Mouse (Mus musculus): ENCODE results near the gene 2310030G06Rik. TPM values are rescaled to one million over a fixed set of nuclear protein-coding genes. Genes with fewer than 3 reads are reported as not detected.

2310030G06Rik gene
- polyA plus RNA-seq, 1 experiment = 41.1 TPM

- Histone ChIP-seq H3K4me1 (ENCODE audit: control insufficient read depth, insufficient read depth, low read length) (peaks cover 3% of the 10 kb centered on the region; the same call in 1 of the 2 replicates), H3K27ac (ENCODE audit: insufficient read depth, low read depth, low read length) (no peak overlapping the region), H3K4me3 (ENCODE audit: insufficient read depth, low read depth, low read length) (no peak overlapping the region), H3K27me3 (replicated peaks; ENCODE audit: control insufficient read depth, insufficient read depth, low read length) (no peaks in the 10 kb centered on the region), H3K36me3 (ENCODE audit: control insufficient read depth, insufficient read depth, low read length) (no peaks in the 10 kb centered on the region)
- DNase-seq = no peak
- TF ChIP-seq CTCF (conservative IDR thresholded peaks at IDR 0.05; ENCODE audit: insufficient read depth, insufficient read length, low read depth, low read length) = no peak
- no peak for TF ChIP-seq POLR2A (IDR thresholded peaks at IDR 0.05; ENCODE audit: low read depth, low read length)
- WGBS = 75% methylated on average over 8 of the region's 8 CpGs
These were observed 23.9 kb downstream of the 2310030G06Rik start for GRCm38 (mm10) chr9:50722451-50722911.

GRCm38 (mm10) chr9:50721061-50721460 lies 25.3 kb downstream of the 2310030G06Rik start:
- H3K36me3 ChIP-seq (ENCODE audit: control insufficient read depth, insufficient read depth, low read length) = no peaks in the 10 kb centered on the region
- H3K4me3 ChIP-seq (ENCODE audit: insufficient read depth, low read depth, low read length) = no peak overlapping the region
- H3K27me3 ChIP-seq (replicated peaks; ENCODE audit: control insufficient read depth, insufficient read depth, low read length) = no peaks in the 10 kb centered on the region
- TF ChIP-seq POLR2A (IDR thresholded peaks at IDR 0.05; ENCODE audit: low read depth, low read length) (no peak), CTCF (conservative IDR thresholded peaks at IDR 0.05; ENCODE audit: insufficient read depth, insufficient read length, low read depth, low read length) (no peak)
- H3K27ac ChIP-seq (ENCODE audit: insufficient read depth, low read depth, low read length) = no peak overlapping the region
- DNase-seq = no peak
- WGBS = 37% methylated on average over 12 of the region's 12 CpGs
- peaks cover 3% of the 10 kb centered on the region; the same call in 1 of the 2 replicates for H3K4me1 ChIP-seq (ENCODE audit: control insufficient read depth, insufficient read depth, low read length)

GRCm38 (mm10) chr9:50718878-50719277 lies 27.5 kb downstream of the 2310030G06Rik start:
- DNase-seq = no peak
- no peak for TF ChIP-seq CTCF (conservative IDR thresholded peaks at IDR 0.05; ENCODE audit: insufficient read depth, insufficient read length, low read depth, low read length)
- no peak for TF ChIP-seq POLR2A (IDR thresholded peaks at IDR 0.05; ENCODE audit: low read depth, low read length)
- no peak overlapping the region for H3K4me3 ChIP-seq (ENCODE audit: insufficient read depth, low read depth, low read length)
- no peak overlapping the region for H3K27ac ChIP-seq (ENCODE audit: insufficient read depth, low read depth, low read length)
- H3K27me3 ChIP-seq (replicated peaks; ENCODE audit: control insufficient read depth, insufficient read depth, low read length) = no peaks in the 10 kb centered on the region
- WGBS = 61% methylated on average over 4 of the region's 4 CpGs
- no peaks in the 10 kb centered on the region for H3K36me3 ChIP-seq (ENCODE audit: control insufficient read depth, insufficient read depth, low read length)
- peaks cover 3% of the 10 kb centered on the region; the same call in 1 of the 2 replicates for H3K4me1 ChIP-seq (ENCODE audit: control insufficient read depth, insufficient read depth, low read length)

GRCm38 (mm10) chr9:50714188-50714587 lies 32.1 kb downstream of the 2310030G06Rik start:
- no peak for DNase-seq
- Histone ChIP-seq H3K36me3 (ENCODE audit: control insufficient read depth, insufficient read depth, low read length) (no peaks in the 10 kb centered on the region), H3K4me1 (ENCODE audit: control insufficient read depth, insufficient read depth, low read length) (no peaks in the 10 kb centered on the region), H3K27ac (ENCODE audit: insufficient read depth, low read depth, low read length) (no peak overlapping the region), H3K27me3 (replicated peaks; ENCODE audit: control insufficient read depth, insufficient read depth, low read length) (no peaks in the 10 kb centered on the region), H3K4me3 (ENCODE audit: insufficient read depth, low read depth, low read length) (no peak overlapping the region)
- 25% methylated on average over 4 of the region's 4 CpGs for WGBS
- TF ChIP-seq CTCF (conservative IDR thresholded peaks at IDR 0.05; ENCODE audit: insufficient read depth, insufficient read length, low read depth, low read length) (no peak), POLR2A (IDR thresholded peaks at IDR 0.05; ENCODE audit: low read depth, low read length) (no peak)

- Histone ChIP-seq H3K27me3 (replicated peaks; ENCODE audit: control insufficient read depth, insufficient read depth, low read length) (no peaks in the 10 kb centered on the region), H3K4me1 (ENCODE audit: control insufficient read depth, insufficient read depth, low read length) (no peaks in the 10 kb centered on the region), H3K36me3 (ENCODE audit: control insufficient read depth, insufficient read depth, low read length) (no peaks in the 10 kb centered on the region), H3K27ac (ENCODE audit: insufficient read depth, low read depth, low read length) (no peak overlapping the region), H3K4me3 (ENCODE audit: insufficient read depth, low read depth, low read length) (no peak overlapping the region)
- WGBS = 83% methylated on average over 4 of the region's 4 CpGs
- DNase-seq = no peak
- no peak for TF ChIP-seq POLR2A (IDR thresholded peaks at IDR 0.05; ENCODE audit: low read depth, low read length)
- no peak for TF ChIP-seq CTCF (conservative IDR thresholded peaks at IDR 0.05; ENCODE audit: insufficient read depth, insufficient read length, low read depth, low read length)
These were observed 35.0 kb downstream of the 2310030G06Rik start for GRCm38 (mm10) chr9:50711337-50711736.

GRCm38 (mm10) chr9:50709108-50709507 lies 37.2 kb downstream of the 2310030G06Rik start:
- WGBS = 32% methylated on average over 2 of the region's 2 CpGs
- TF ChIP-seq CTCF (conservative IDR thresholded peaks at IDR 0.05; ENCODE audit: insufficient read depth, insufficient read length, low read depth, low read length) (peak; percentile 76), POLR2A (IDR thresholded peaks at IDR 0.05; ENCODE audit: low read depth, low read length) (no peak)
- no peak overlapping the region for H3K4me3 ChIP-seq (ENCODE audit: insufficient read depth, low read depth, low read length)
- no peaks in the 10 kb centered on the region for H3K4me1 ChIP-seq (ENCODE audit: control insufficient read depth, insufficient read depth, low read length)
- no peaks in the 10 kb centered on the region for H3K36me3 ChIP-seq (ENCODE audit: control insufficient read depth, insufficient read depth, low read length)
- H3K27ac ChIP-seq (ENCODE audit: insufficient read depth, low read depth, low read length) = no peak overlapping the region
- H3K27me3 ChIP-seq (replicated peaks; ENCODE audit: control insufficient read depth, insufficient read depth, low read length) = no peaks in the 10 kb centered on the region
- peak; percentile 38 for DNase-seq

- Histone ChIP-seq H3K36me3 (ENCODE audit: control insufficient read depth, insufficient read depth, low read length) (no peaks in the 10 kb centered on the region), H3K4me1 (ENCODE audit: control insufficient read depth, insufficient read depth, low read length) (no peaks in the 10 kb centered on the region), H3K4me3 (ENCODE audit: insufficient read depth, low read depth, low read length) (no peak overlapping the region), H3K27me3 (replicated peaks; ENCODE audit: control insufficient read depth, insufficient read depth, low read length) (no peaks in the 10 kb centered on the region), H3K27ac (ENCODE audit: insufficient read depth, low read depth, low read length) (no peak overlapping the region)
- no peak for DNase-seq
- 64% methylated on average over 6 of the region's 6 CpGs for WGBS
- TF ChIP-seq CTCF (conservative IDR thresholded peaks at IDR 0.05; ENCODE audit: insufficient read depth, insufficient read length, low read depth, low read length) (no peak), POLR2A (IDR thresholded peaks at IDR 0.05; ENCODE audit: low read depth, low read length) (no peak)
These were observed 41.4 kb downstream of the 2310030G06Rik start for GRCm38 (mm10) chr9:50704907-50705306.
